Mouse (Mus musculus) brain, embryonic 14.5 days (tissue): Measurements from ENCODE around the gene Fmn2.

ENCODE experiments used
- CTCF ChIP-seq: fragments of 200-500 bp; IDR thresholded peaks from 2 replicates; pipeline ENCODE4 v1.5.1; 2012; ENCODE audit warnings: inconsistent platforms, mild to moderate bottlenecking, moderate library complexity, borderline replicate concordance; ENCODE audit not compliant: insufficient read depth, insufficient read length; ENCODE audit errors: extremely low read depth
- POLR2A ChIP-seq: fragments of 200-500 bp; IDR thresholded peaks from 2 replicates; pipeline ENCODE4 v1.6.1; 2012; ENCODE audit warnings: mild to moderate bottlenecking, inconsistent platforms, borderline replicate concordance; ENCODE audit not compliant: poor library complexity, insufficient read depth, insufficient read length, severe bottlenecking; ENCODE audit errors: extremely low read depth

DNA sequence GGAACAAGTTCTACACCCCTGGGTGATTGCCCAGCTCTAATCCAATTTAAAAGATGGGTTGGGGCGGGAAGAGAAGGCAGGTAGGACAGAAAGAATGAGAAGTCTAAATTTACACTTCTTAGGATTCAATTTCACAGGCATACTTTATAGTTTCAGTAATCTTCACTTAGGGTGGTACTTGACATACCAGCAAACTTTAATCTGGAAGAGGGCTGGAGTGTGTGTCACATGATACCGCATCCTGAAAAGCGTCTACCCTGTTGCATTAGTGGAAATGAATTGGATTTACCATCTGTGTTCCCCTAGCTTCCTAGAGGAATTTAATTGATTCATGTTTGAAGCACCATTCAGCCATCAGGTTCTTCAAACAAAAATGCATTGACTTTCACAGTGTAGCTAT is 174.6 kb downstream of the Fmn2 start:
- TF ChIP-seq CTCF (no peak), POLR2A (no peak)
